Mouse (Mus musculus): ENCODE measurements around the gene Ccdc8. TPM values are rescaled to one million over a fixed set of nuclear protein-coding genes. Genes with fewer than 3 reads are reported as not detected.

The Ccdc8 gene
- polyA plus RNA-seq, 1 experiment from 2014 or later, result 15.7 TPM

DNA sequence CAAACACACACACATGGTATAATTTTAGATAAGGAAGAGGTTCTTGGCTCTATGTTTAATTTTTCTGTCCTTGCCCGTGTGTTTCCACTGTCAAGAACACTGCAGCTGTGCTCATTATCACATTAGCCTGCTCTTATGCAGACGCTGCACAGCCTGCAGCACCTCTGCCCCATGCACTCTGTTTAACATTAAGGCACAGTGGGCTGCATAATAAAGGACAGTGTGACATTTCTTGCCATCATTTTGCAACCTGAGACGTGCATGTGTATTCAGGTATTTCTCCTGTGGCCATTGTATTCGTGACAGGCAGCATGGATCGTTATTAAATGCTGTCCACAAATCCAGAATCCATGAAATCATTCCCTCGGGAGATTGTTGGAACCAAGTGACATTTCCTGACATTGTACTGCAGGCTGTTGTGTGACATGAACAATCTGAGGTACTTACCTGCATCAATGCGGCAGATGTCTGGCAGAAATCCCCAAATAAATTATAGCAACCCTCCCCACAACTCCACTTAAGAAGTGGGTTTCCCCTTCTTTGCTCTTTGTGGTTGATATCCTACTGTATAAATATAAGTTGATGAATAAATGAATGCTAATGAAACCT is 4.9 kb upstream of the Ccdc8 start:
- Histone ChIP-seq H3K4me1 (replicated peaks; ENCODE audit: insufficient read depth, low read length) (peaks cover 18% of the 10 kb centered on the region), H3K36me3 (ENCODE audit: insufficient read depth, low read length) (no peaks in the 10 kb centered on the region), H3K9me3 (replicated peaks; ENCODE audit: low read length) (no peaks in the 10 kb centered on the region), H3K27me3 (ENCODE audit: insufficient read depth, low read length) (no peaks in the 10 kb centered on the region), H3K4me3 (replicated peaks; ENCODE audit: low read depth, low read length) (no peak overlapping the region), H3K4me2 (ENCODE audit: low read length) (no peak overlapping the region), H3K27ac (no peak overlapping the region; the same call in 1 of the 2 replicates), H3K9ac (ENCODE audit: low read depth, low read length) (no peak overlapping the region)
- no peak for TF ChIP-seq CTCF (IDR thresholded peaks at IDR 0.05; ENCODE audit: low read depth)
- no peak for ATAC-seq (replicated peaks; ENCODE audit: low FRiP score, low read depth)
- DNase-seq (ENCODE audit: low spot score), result no peak
- 29% methylated on average over 7 of the region's 7 CpGs for WGBS

DNA sequence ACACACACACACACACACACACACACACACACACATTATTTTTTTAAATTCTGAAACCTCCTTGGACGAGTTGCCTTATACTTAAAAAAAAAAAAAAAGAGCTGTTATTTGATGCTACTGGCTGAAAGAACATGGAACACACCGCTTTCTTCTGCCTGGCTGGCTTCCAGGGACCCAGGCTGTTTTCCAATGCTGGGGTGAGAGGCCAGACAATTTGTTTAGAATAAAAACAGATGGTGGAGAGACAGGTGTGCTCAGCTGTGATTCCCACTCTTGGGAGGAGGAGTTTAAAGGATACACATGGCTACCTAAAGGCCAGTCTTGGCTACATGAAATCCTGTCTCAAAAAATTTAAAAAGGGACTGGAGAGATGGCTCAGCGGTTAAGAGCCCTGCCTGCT is 4.1 kb upstream of the Ccdc8 start:
- Histone ChIP-seq H3K9me3 (replicated peaks; ENCODE audit: low read length) (no peaks in the 10 kb centered on the region), H3K4me1 (replicated peaks; ENCODE audit: insufficient read depth, low read length) (peaks cover 20% of the 10 kb centered on the region), H3K9ac (ENCODE audit: low read depth, low read length) (no peak overlapping the region), H3K4me2 (ENCODE audit: low read length) (no peak overlapping the region), H3K27ac (no peak overlapping the region), H3K27me3 (ENCODE audit: insufficient read depth, low read length) (no peaks in the 10 kb centered on the region), H3K4me3 (replicated peaks; ENCODE audit: low read depth, low read length) (no peak overlapping the region), H3K36me3 (ENCODE audit: insufficient read depth, low read length) (no peaks in the 10 kb centered on the region)
- WGBS, result 26% methylated on average over 3 of the region's 3 CpGs
- no peak for ATAC-seq (replicated peaks; ENCODE audit: low FRiP score, low read depth)
- DNase-seq (ENCODE audit: low spot score), result peak; percentile 61
- no peak for TF ChIP-seq CTCF (IDR thresholded peaks at IDR 0.05; ENCODE audit: low read depth)

GRCm38 (mm10) chr7:16990006-16990744 is 2.3 kb upstream of the Ccdc8 start:
- Histone ChIP-seq H3K4me2 (ENCODE audit: low read length) (no peak overlapping the region), H3K27ac (peak overlapping the region; percentile 66), H3K9ac (ENCODE audit: low read depth, low read length) (no peak overlapping the region), H3K27me3 (ENCODE audit: insufficient read depth, low read length) (no peaks in the 10 kb centered on the region), H3K36me3 (ENCODE audit: insufficient read depth, low read length) (no peaks in the 10 kb centered on the region), H3K9me3 (replicated peaks; ENCODE audit: low read length) (no peaks in the 10 kb centered on the region), H3K4me1 (replicated peaks; ENCODE audit: insufficient read depth, low read length) (peaks cover 29% of the 10 kb centered on the region), H3K4me3 (replicated peaks; ENCODE audit: low read depth, low read length) (no peak overlapping the region)
- TF ChIP-seq CTCF (IDR thresholded peaks at IDR 0.05; ENCODE audit: low read depth), result no peak
- peak; percentile 66 for DNase-seq (ENCODE audit: low spot score)
- WGBS, result 24% methylated on average over 15 of the region's 15 CpGs
- ATAC-seq (replicated peaks; ENCODE audit: low FRiP score, low read depth), result no peak

DNA sequence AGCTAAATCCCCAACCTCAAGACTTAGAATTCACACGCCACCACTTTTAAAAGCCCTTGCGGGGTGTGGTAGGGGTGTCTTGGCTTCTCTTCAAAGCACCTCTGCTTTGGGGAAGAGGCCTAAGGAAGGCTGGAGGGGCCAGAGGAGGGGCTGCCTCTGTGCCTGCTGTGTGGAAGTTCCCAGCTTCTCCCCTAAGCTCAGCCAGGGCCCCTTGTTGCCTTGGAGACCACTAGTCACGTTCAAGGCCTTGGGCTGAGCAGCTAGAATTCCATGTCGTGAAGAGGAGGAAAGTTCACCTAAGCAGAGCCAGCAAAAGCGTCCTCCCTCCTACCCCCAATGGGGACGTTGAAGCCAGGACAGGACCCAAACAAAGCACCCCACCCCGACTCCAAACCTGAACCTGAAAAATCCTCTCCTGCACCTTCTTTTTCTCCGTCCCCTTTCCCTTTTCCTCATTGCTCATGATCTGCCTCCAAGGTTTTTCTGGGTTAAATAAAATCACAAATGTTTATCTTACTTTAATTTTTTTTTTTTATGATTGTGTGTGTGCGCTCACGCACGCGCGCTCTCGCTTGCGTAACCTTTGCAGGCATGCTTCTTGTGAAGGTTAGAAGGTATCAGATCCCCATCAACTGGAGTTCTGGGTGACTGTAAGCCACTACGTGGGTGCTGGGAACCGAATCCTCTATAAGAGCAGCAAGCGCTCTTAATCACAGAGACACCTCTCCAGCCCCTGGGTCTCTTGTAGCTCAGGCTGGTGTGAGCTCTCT is 642 bp upstream of the Ccdc8 start:
- DNase-seq (ENCODE audit: low spot score) (peak; percentile 94), ATAC-seq (replicated peaks; ENCODE audit: low FRiP score, low read depth) (peak; percentile 78)
- Histone ChIP-seq H3K36me3 (ENCODE audit: insufficient read depth, low read length) (no peaks in the 10 kb centered on the region), H3K4me1 (replicated peaks; ENCODE audit: insufficient read depth, low read length) (peaks cover 40% of the 10 kb centered on the region), H3K9ac (ENCODE audit: low read depth, low read length) (0 out of 2 replicates have a peak overlapping the region, but pooled peaks have one; percentile 35), H3K27ac (peak overlapping the region; percentile 90), H3K4me3 (replicated peaks; ENCODE audit: low read depth, low read length) (no peak overlapping the region), H3K4me2 (ENCODE audit: low read length) (peak overlapping the region; percentile 34), H3K9me3 (replicated peaks; ENCODE audit: low read length) (no peaks in the 10 kb centered on the region), H3K27me3 (ENCODE audit: insufficient read depth, low read length) (no peaks in the 10 kb centered on the region)
- 0 out of 2 replicates have a peak, but pooled peaks have one; percentile 1 for TF ChIP-seq CTCF (IDR thresholded peaks at IDR 0.05; ENCODE audit: low read depth)
- 24% methylated on average over 18 of the region's 18 CpGs for WGBS

DNA sequence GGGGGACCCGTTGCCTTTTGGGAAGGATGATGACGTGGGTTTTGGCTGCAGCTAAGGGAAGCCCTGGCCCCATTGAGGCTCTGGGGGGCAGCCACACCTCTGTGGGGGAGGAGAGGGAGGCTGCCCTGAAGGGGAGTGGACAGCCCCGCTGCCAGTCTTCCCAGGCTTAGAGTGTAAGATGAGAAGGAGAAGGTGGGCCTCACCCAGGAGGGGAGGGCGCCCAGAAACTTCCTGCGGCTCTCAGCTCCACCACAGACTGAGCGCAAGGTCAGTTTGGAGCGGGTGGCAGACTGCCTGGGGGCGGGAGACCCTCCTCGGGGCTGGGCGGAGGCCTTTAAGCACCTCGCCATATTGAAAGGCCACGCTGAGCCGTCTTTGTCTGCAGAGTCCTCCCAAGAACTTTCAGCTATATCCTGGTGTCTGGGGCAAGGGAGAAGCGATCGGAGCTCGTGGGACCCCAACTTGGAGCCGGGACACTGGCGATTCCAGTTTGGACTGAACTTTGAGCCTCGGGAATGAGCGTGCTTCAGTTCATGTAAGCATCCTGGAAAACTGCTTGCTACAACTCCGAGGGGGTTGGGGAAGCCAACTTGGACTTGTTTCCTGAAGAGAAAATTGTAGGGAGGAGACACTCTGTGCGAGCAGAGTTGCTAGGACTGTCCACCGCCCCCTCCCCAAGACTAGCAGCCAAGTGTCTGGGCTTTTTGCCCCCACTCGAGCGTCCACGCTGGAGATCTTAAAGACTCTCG is 1.3 kb downstream of the Ccdc8 start:
- Histone ChIP-seq H3K9ac (ENCODE audit: low read depth, low read length) (peak overlapping the region; percentile 78), H3K4me3 (replicated peaks; ENCODE audit: low read depth, low read length) (peak overlapping the region; percentile 70), H3K27ac (peak overlapping the region; percentile 89), H3K4me2 (ENCODE audit: low read length) (peak overlapping the region; percentile 68), H3K9me3 (replicated peaks; ENCODE audit: low read length) (no peaks in the 10 kb centered on the region), H3K36me3 (ENCODE audit: insufficient read depth, low read length) (peaks cover 14% of the 10 kb centered on the region; the same call in 1 of the 2 replicates), H3K4me1 (replicated peaks; ENCODE audit: insufficient read depth, low read length) (peaks cover 48% of the 10 kb centered on the region), H3K27me3 (ENCODE audit: insufficient read depth, low read length) (no peaks in the 10 kb centered on the region)
- TF ChIP-seq CTCF (IDR thresholded peaks at IDR 0.05; ENCODE audit: low read depth), result no peak
- peak; percentile 96 for DNase-seq (ENCODE audit: low spot score)
- peak; percentile 85 for ATAC-seq (replicated peaks; ENCODE audit: low FRiP score, low read depth)
- WGBS, result 1% methylated on average over 27 of the region's 27 CpGs
